Mouse (Mus musculus) layer of hippocampus, postnatal 25 days (tissue): ENCODE data around the gene Swi5. TPM values are rescaled to one million over a fixed set of nuclear protein-coding genes. Genes with fewer than 3 reads are reported as not detected.
A peak's percentile ranks its signal among the peaks of the same experiment; 100 is the strongest.
"Not testable (repeated sequence)": the region's sequence is repeated elsewhere in the genome, so short reads cannot be mapped to it uniquely, and the experiment has no call there.

Experiments used
- DNase-seq, 2 experiments: peaks; one replicate each; pipeline ENCODE4 v3.0.0; 2022; ENCODE audit warnings: mixed read lengths in 2 of 2, low spot score in 1 of 2; ENCODE audit errors: extremely low spot score in 1 of 2
- total RNA-seq, 2 experiments: library from RNA; stranded (reverse); gene quantifications; 2 replicates each; pipeline ENCODE4 v1.2.3; 2021

Swi5 gene
- total RNA-seq, 2 experiments from 2014 or later = 206 to 208 TPM

DNA sequence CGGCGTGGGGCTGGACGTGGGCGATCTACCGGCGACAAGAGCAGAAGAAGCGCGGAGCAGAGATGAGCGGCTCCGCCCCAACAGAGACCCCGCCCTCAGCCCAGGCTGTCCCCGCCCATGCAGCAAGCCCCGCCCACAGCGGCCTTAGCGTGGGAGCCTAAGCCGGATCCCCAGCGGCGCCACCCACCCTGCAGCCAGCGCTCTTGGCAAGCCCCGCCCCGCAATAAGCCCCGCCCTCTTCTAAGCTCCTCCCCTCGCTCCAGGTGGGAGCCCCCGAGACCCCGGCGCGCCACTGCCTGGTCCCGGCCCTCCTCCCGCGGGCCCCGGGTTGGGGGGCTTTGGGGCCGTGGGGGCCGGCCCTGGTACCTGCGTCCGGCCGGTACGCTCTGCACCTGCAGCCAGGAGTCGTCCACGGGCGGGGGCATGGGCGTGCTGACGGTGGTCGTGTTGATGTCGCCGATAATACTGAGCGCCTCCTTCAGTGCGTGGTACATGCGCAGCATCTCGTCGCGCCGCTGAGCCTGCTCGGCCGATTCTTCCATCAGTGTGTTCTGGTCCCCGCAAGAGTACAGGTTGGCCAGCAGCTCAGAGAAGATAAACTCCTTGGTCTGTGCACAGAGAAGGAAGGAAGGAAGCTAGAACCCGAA lies 24.6 kb upstream of the Swi5 start:
- peak in 1 of 2 experiments; percentile 61 for DNase-seq

DNA sequence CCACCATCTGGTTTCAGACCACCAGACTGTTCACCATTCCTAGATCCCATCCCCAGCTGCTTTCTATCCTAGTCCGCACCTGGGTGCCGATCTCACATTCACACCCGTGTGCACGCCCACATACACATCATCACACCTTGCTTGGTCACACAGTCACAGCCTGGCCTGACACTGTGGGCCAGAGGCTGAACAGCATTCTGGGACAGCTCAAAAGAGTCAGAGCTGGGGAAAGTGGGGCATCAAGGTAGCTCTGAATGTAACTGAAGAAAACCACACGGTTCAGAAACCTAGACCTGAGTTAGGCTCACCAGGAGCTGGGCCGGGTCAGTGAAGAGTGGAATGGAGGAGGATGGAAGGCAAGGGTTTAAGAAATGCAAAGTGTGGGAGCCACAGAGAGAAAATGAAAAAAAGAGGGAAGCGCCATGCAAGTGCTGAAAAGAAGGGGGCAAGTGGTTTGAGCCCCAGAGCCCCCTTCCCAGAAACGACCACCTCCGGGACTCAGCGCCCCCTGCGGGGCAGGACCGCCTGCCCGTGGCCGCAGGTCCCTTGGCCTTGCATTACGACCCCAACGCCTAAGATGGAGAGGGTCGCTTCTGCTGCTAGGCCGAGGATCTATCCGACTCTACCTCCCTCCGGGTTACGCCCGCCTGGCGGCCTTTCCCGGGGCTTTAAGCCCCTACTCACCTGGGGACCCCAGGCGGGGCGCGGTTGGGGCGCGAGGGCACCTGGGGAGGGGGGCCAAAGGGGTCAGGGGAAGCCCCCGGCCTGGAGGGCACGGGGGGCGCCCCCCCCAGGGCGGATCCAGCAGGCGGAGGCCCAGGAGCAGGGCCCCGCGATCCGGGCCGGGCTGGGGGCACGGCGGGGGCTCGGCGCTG lies 23.8 kb upstream of the Swi5 start:
- DNase-seq = no peak

DNA sequence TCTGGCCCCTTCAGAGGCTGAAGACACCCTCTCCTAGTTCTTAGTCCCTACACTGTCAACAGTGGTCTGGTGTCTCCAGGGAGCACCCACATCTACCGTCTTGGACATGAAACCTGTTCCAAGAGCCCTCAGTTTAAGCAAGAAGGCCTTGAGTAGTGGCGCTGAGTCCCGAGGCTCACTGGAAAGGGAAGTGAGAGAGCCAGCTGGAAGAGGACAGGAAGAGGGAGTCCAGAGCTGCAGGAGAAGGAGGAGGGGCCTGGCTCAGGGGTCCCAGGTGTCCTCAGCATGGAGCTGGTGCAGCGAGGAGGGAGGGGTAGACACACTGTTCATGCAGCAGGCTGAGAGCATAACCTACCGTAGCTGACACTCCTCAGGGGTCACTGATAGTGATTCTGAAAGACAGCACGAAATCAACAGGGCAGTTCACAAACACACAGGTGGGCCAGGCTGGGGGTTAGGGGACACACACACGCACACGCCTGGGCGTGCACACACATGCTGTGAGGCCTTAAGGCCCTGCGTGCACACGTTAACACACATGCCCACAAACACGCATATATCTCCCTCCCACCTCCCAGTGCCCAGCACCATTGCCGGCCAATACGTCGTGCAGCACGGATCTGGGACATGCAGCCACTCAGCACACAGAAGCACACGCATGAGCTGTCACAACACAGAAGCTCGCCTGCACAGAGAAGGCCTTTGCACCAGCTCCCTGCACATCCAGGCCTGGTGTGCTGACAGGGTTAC lies 22.4 kb upstream of the Swi5 start:
- no peak for DNase-seq

DNA sequence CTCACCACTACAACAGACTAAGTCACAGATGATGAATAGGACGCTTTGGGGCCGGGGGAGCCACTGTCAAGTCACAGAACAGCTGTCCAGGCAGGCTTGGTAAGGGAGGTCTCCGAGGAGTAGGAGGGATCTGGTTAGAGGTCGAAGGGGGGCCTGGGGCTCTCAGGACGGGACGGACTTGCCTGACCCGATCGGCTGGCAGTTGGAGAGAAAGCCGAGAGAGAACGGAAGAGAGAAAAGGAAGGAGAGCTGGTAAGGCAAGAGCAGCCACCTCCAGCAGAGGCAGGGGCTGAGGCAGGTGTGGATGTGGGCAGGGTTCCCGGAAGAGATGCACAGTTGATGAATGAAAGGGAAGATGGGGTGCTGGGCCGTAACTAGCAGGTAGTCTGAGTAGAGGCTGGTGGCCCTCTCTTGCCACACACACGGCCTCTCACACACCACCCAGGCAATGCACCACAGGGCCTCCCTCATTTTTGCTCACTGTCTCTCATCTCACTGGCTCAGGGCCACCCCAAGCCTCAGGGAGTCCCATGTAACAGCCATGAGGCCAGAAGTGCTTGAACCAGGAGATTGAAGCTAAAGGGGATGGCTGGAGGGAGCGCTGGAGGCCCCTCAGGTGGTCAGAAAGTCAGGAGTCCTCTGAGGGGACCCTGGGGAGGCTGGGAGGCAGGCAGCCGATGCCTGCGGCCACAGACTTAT lies 21.1 kb upstream of the Swi5 start:
- DNase-seq = peak in 1 of 2 experiments; percentile 18

DNA sequence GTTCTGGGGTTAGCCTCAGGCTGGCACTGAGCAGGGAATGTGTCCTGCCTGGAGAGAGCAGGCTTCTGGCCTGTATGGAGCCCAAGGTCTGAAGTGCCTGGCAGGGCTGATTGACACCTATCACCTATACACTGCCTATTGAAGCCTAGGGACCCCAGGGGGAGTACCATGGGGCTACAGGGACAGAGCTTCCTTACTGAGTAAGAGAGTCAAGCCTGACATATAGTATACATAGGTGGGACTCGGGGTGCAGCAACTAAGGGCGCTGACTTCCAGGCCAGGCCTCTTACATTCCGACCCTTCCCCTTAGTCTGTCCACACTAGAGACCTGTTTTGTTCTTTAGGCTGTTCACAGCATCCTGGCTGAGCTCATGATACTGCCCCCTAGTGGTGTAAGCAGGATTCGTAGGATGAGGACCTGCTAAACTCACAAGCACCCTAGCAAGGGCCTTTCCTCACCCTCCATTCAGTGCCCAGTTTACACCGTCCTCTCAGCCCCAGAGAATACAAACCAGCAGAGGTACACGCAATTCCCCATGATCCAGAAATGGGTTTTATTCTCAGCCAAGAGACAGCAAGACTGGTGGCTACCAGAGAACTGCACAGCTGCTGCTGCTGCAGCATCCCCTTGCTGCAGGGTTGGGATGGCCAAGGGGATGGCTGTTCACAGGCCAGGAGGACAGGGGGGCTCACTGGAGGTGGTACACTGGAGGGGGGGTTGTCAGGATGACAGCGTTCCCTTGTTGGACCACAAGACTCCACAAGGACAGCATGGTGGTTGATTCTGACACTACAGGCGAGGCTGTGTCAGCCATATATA lies 20.3 kb upstream of the Swi5 start:
- peak in 1 of 2 experiments; percentile 71 for DNase-seq

DNA sequence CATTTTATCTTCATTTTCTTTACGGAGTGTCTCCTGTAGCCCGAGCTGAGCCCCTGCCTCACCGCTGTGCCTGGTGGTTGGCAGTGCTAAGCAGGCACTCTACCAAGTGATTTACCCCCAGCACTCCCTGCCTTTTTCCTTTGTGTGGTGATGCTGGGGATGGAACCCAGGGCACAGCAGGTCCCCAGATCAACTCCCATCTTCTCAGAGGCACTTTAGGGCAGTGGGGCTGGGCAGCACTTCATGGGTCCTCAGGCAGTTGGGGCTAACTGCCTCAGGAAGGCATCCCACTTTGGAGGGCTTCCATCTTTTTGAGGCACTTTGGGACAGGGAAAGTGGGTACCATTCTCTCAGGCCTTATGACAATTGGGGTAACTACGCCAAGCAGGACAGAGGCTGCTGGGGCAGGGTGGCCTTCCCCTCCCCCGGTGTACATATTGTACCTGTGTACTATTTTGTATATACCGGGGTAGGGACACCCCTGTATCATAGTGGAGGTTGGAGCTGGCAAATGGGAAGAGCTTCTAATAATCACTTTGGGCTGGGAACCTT lies 19.4 kb upstream of the Swi5 start:
- peak in 1 of 2 experiments; percentile 13 for DNase-seq

DNA sequence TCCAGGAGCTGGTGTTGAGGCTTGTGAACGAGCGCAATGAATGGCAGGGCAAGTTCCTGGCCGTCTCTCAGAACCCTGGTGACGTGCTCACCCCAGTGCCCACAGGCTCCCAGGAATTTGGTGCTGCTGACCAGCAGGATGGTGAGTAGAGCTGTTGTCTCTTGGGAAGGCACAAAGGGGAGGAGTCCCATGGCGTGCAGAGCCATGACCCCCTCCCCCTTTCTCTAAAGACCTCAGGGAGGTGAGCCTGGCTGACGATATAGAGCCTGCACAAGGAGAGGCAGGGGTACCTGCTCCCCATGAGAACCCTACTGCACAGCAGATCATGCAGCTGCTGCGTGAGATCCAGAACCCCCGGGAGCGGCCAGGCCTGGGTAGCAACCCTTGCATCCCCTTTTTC lies 18.3 kb upstream of the Swi5 start:
- no peak for DNase-seq

DNA sequence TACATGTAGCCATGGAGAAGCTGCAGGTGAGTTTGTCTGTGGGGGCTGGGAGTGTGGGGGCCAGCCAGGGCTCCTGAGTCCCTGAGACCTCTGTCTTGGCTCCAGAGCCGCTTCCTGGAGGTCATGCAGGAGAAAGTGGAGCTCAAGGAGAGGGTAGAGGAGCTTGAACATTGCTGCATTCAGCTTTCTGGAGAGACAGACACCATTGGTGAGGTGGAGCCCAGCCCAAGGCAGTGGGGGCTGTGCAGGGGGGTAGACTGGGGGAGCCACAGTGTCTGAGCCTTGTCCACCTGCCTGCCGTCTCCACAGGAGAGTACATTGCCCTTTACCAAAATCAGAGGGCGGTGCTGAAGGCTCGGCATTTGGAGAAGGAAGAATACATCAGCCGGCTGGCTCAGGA lies 17.8 kb upstream of the Swi5 start:
- DNase-seq = no peak

DNA sequence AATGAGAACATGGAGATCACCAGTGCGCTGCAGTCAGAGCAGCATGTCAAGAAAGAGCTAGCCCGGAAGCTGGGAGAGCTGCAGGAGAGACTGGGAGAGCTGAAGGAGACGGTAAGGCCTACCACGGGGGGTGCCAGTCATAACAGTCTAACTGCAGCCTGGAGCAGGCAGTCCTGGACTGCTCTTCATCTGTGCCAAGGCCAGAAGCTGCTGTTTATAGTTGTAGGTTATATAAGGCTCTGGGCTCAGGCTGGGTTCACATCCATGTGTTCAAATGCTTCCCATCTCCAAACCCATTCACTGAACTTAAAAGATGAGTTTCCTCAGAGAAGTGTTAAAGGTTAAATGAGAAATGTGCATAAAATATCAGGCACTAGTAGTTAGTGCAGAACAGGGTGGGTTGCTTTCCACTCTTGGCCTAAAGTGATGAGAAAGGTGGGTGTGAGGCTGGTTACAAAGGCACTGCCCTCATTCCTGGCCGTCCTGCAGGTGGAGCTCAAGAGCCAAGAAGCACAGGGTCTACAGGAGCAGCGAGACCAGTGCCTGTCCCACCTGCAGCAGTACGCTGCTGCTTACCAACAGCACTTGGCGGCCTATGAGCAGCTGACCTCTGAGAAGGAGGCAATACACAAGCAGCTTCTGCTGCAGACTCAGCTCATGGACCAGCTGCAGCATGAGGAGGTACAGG lies 16.4 kb upstream of the Swi5 start:
- DNase-seq = peak in 1 of 2 experiments; percentile 64

DNA sequence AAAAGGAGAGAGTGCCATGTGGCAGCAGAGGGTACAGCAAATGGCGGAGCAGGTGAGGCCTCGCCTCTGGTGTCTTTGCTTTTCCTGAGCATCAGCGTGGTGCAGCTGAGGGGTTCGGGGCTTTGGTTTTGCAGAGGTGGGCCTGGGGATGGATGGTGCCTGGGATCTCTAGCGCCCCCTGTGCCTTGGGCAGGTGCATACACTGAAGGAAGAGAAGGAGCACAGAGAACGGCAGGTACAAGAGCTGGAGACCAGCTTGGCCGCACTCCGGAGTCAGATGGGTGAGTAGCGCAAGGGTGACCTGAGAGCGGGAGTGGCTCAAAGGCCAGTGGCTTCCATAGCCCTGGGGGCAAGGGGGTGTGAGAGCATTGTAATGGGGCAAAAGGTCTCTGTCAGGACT lies 15.1 kb upstream of the Swi5 start:
- peak in 1 of 2 experiments; percentile 14 for DNase-seq

DNA sequence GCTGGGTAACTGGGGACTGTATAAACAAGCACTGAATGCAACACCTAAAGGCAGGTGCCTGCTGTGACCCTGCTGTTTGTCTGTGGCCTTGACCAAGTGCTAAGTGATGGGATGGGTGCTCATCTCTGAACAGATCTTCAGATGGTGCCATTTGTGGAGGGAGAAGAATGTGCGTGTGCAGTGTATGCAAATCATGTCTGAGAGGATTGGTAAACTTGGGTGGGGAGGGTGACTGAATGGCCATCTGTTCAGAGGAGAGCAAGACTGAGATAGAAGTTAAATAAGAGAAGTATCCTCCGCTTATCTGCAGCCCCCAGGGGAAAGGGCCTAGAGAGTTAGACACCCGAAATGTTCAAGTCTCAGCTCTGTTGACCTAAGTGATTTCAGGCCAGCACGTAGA lies 11.6 kb upstream of the Swi5 start:
- no peak for DNase-seq

DNA sequence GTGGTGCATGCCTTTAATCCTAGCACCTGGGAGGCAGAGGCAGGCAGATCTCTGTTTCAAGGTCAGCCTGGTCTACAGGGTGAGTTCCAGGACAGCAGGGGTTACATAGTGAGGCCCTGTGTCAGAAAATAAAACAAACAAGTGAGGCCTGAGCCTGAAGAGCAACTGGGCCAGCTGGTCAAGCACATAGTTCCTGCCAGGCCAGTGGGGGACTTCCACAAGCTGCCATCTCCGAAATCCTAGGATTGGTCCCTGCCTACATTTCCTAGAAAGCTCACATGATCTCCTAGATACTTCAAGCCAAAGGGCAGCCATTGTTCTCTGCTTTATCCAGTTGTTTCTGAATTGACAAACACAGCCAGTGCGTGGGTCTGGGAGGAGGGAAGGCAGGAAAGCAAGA lies 8.0 kb upstream of the Swi5 start:
- DNase-seq = not testable (repeated sequence)

DNA sequence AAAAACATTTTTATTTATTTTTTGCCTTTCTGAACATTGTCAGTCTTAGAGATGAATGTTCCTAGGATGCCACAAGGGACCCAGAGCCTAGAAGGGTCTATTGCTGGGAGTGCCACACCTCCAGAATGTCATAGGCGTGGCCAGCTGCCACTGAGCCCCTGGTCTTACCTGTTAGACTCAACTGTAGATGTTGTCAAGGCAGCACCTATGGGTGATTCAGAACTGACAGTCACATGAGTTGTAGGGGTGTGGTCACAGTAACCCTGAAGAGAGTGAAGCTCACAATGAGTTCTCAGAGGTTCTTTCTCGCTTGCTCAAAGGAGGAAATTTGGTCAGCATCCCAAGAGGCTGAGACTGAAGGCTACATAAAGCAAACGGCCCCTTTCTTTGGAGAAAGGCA lies 7.4 kb upstream of the Swi5 start:
- no peak for DNase-seq

DNA sequence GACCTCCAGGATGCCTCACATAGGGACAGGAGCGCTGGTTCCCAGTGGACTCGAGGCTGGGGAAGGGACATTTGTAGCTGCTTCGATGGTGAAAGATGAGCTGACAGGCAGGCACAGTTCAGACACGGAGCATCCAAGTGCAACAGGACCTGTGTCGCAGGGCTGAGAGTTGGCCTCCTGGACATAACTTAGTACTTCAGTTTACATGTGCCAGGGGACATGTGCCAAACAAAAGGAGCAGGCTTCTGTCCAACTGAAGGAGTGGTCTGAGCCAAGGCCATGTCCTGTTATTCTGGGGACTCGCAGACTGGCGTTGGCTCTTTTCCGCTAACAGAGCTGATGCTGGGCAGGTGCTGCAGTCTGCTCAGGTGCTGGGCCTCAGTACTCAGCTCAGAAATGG lies 6.5 kb upstream of the Swi5 start:
- no peak for DNase-seq

DNA sequence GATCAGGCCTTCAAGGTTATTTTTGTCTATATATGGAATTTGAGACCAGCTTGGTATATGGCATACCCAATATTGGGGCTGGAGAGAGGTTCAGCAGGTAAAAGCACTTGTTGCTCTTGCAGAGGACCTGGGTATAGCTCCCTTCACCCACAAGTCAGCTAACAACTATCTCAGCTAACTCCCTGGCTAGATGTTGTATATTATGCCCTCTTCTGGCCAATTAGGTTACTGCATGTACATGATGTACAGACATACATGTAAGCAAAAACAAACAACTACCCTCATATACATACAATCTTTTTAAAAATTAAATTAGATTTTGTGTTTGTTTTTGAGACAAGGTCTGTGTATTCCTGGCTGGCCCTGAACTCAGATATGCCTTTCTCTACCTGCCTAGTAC lies 1.7 kb upstream of the Swi5 start:
- DNase-seq = no peak

DNA sequence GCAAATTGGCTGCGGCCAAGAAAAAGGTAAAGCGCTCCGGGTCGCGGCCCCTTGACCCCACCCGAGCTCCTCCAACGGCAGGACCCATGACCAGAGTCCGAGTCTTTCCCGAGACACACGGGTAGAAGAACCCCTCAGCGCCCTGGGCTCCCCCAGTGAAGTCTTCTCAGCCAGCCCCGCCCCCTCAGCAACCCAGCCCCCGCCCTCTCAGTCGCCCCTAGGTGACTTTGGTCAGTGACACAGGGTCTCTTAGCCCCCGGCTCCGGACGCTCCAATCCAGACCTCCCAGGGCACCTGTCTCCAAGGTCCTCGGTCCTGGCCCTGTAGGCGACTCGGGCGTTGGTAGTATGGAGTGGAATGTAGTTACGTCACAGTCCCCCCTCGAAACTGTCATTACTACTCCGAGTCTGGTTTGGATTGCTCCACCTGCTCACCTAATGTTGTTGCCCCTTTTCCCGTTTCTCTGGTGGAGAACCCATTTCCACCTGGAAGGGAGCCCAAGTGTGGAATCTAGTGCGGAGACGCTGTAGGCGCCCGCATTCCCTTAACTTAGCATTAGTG lies 576 bp upstream of the Swi5 start:
- no peak for DNase-seq

DNA sequence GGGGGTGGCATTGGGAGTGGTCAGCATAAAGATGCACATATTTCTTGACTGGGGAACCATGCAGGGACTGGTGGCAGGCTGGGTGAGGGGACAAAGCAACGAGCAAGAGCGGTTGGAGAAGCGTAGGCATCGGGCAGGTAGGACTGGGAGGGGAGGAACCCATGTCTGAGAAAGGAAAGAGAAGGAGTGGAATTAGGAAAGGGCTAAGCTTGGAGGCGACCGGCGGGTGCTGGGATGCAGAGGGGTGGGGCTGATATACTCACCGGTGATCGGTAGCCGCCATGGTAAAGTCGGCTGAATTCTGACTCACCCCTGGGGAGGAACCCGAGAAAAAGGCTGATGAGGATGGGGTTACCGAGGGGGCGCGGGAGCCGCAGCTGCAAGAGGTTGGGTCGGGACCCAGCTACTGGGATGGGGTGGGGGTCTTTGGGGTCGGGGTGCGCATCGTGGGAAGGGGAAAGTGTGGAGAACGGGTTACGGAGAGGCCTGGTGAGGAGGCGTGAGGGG lies 488 bp downstream of the Swi5 start, which contains the start of gene Golga2:
Gene Golga2, plus strand, starts transcription at position 51 of the 507 bp plus-strand sequence.
- DNase-seq = no peak

DNA sequence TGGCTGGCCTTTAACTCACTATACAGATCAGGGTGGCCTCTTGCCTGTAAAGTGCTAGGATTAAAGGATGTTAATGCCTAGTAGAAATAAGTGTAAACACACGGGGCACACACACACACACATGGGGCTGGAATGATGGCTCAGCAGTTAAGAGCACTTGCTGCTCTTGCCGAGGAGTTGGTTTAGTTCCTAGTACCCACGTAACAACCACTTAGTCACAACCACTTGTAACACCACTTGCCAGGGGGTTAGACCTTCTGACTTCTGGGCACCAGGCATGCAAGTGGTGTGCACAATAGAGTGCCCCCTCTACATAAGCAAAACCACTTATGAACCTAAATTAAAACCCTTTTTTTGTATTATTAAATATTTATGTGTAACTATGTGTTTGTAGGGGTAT lies 3.9 kb downstream of the Swi5 start:
- no peak for DNase-seq
